Mouse (Mus musculus): ENCODE measurements at regions not wholly inside any gene's neighbourhood (a gene's known extent, or its start where the extent isn't known, plus 50 kb on each side); places are given as distances from the start of the nearest gene placed in this dataset.

GRCm38 (mm10) chr5:91850440-91850839, 112.4 kb downstream of the Rchy1 start:
- TF ChIP-seq POLR2A (IDR thresholded peaks at IDR 0.05; ENCODE audit: insufficient read depth, low read length) (no peak), CTCF (IDR thresholded peaks at IDR 0.05; ENCODE audit: low read depth, low read length) (no peak)

All from ES-Bruce4 (cell line).